Mouse (Mus musculus): ENCODE measurements at regions not wholly inside any gene's neighbourhood (a gene's known extent, or its start where the extent isn't known, plus 50 kb on each side); places are given as distances from the start of the nearest gene placed in this dataset.

DNA sequence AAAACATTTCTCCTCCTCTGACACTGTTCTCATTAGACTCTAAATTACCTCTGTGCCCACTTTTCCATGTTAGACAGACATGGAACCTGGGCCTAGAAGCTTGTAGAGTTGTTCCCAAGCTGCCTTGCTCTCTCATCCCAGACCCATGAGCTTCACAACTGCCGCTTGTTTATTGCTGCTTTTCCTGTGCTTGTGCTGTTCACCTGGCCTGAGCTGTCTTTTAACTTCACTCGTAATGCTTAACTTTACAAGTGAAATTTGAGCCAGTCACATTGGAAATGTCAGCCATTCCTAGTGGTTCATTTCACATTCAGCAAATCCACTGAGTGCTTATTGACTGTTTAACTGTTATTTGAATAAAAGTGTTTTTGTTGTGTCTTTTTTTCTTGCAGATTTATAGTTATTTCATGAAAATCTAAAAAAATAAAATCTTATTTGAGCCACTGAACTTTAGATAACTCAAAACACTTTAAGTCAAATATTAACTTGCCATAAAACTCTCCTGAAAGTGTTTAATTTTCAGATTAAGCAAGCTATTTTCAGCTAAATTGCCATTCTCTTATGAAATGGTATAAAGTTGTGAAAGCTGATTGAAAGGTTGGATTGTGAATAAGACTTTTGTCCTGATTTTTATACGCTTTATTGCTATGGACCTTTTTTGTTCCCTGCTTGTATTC, 131.9 kb downstream of the Ogfrl1 start:
- no peak for DNase-seq
- TF ChIP-seq POLR2A (IDR thresholded peaks at IDR 0.05; ENCODE audit: borderline replicate concordance, extremely low read depth, low read depth, low read length) (no peak), CTCF (IDR thresholded peaks at IDR 0.05; ENCODE audit: insufficient read depth, low read length) (no peak)
- H3K4me3 ChIP-seq (replicated peaks; ENCODE audit: extremely low read depth, low read depth, low read length) = no peak overlapping the region
- 44% methylated on average over 3 of the region's 3 CpGs for WGBS
- H3K4me1 ChIP-seq (ENCODE audit: control insufficient read depth, insufficient read depth, low read length) = peaks cover 19% of the 10 kb centered on the region

DNA sequence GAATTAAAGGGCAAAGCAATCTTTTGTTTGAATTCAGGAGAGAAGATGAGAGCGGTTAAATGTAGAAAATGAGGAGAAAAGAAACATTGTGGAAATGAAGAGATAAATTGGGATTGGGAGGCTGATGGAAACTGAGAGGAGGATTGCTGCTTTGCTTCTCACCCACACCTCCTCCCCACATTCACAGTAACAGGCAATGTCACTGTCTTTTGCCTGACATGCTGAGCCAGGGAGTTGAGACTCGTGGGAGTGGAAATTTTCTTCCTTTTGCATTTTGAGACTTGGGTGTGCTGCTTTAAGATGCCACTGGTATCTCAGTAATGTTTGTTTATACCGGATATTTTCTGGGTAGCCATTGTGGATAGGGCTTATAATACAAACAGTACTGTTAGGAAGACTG, 133.3 kb downstream of the Ogfrl1 start:
- Histone ChIP-seq H3K4me3 (replicated peaks; ENCODE audit: extremely low read depth, low read depth, low read length) (peak overlapping the region; percentile 50), H3K4me1 (ENCODE audit: control insufficient read depth, insufficient read depth, low read length) (peaks cover 20% of the 10 kb centered on the region)
- no peak for TF ChIP-seq CTCF (IDR thresholded peaks at IDR 0.05; ENCODE audit: insufficient read depth, low read length)
- TF ChIP-seq POLR2A (IDR thresholded peaks at IDR 0.05; ENCODE audit: borderline replicate concordance, extremely low read depth, low read depth, low read length) = no peak
- 23% methylated on average over 3 of the region's 3 CpGs for whole genome bisulfite sequencing
- no peak for DNase-seq

DNA sequence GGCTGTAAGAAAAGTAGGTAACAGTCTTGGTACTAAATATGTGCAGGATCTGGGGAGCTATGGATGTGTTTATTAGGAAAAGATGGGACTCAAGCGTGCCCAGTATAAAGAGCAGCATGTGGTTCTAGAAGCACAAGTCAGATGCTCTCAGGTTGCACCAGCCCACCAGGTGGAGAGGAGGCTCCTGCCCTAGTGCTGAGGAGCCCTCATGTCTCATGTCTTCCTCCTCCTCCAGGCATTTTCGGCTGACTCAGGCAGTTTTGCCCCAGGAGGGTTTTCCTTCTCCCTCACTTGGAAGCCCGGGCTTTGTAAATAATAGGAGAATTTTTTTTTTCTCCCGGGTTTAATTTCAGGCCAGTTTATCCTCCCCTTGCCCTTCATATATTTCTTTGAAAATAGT, 133.8 kb downstream of the Ogfrl1 start:
- 19% methylated on average over 4 of the region's 4 CpGs for WGBS
- no peak for TF ChIP-seq CTCF (IDR thresholded peaks at IDR 0.05; ENCODE audit: insufficient read depth, low read length)
- no peak for TF ChIP-seq POLR2A (IDR thresholded peaks at IDR 0.05; ENCODE audit: borderline replicate concordance, extremely low read depth, low read depth, low read length)
- DNase-seq = no peak
- no peak overlapping the region for H3K4me3 ChIP-seq (replicated peaks; ENCODE audit: extremely low read depth, low read depth, low read length)
- H3K4me1 ChIP-seq (ENCODE audit: control insufficient read depth, insufficient read depth, low read length) = peaks cover 21% of the 10 kb centered on the region

DNA sequence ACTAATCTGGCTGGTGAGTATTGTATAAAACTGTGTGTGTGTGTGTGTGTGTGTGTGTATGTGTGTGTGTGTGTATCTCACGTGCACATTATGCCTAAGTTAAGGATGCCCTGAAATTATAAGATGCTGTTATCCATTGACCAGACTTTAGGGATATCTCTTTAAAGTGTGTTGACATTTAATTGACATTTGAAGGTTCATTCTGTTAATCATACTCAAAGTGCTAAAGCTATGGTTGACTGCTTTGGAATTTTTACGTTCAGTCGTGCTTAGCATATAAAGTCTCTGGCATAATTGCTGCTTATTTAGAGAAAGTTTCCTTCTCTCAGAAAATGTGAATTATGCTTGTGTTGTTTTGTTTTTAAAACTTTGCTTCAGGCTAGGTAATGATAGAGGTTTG, 135.9 kb downstream of the Ogfrl1 start:
- peaks cover 19% of the 10 kb centered on the region for H3K4me1 ChIP-seq (ENCODE audit: control insufficient read depth, insufficient read depth, low read length)
- no peak for DNase-seq
- 36% methylated on average over 3 of the region's 3 CpGs for WGBS
- H3K4me3 ChIP-seq (replicated peaks; ENCODE audit: extremely low read depth, low read depth, low read length) = no peak overlapping the region
- no peak for TF ChIP-seq CTCF (IDR thresholded peaks at IDR 0.05; ENCODE audit: insufficient read depth, low read length)
- TF ChIP-seq POLR2A (IDR thresholded peaks at IDR 0.05; ENCODE audit: borderline replicate concordance, extremely low read depth, low read depth, low read length) = no peak

DNA sequence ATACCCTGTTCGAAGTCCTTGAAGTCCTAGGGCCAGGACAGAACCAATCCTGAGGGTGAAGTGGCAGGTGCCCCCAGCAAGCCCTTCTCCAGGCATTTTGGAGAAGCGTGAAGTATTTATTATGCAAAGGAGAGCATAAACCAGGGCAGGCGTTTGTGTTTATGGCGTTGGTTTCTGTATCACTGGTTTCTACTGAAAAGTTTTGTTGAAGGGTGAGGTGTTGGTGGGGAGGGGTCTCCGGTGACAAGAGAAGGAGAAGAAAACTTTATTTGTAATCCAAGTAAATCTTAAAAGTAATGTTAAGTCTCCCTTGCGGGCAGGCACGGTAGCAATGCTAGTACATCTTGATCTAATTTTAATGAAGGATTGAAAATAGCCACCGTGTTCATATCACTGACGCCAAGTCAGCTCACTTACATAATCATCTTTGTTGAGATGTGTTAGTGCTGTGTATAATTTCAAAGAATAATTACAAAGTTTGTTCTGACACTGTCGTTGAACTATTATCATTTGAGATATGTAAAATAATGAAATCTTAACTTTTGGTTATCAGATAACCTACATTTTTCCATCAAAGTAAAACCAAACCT, 140.2 kb downstream of the Ogfrl1 start:
- Histone ChIP-seq H3K4me1 (ENCODE audit: control insufficient read depth, insufficient read depth, low read length) (peaks cover 11% of the 10 kb centered on the region), H3K4me3 (replicated peaks; ENCODE audit: extremely low read depth, low read depth, low read length) (peak overlapping the region; percentile 83)
- TF ChIP-seq CTCF (IDR thresholded peaks at IDR 0.05; ENCODE audit: insufficient read depth, low read length) = no peak
- no peak for TF ChIP-seq POLR2A (IDR thresholded peaks at IDR 0.05; ENCODE audit: borderline replicate concordance, extremely low read depth, low read depth, low read length)
- DNase-seq = peak; percentile 33
- 6% methylated on average over 10 of the region's 10 CpGs for WGBS

DNA sequence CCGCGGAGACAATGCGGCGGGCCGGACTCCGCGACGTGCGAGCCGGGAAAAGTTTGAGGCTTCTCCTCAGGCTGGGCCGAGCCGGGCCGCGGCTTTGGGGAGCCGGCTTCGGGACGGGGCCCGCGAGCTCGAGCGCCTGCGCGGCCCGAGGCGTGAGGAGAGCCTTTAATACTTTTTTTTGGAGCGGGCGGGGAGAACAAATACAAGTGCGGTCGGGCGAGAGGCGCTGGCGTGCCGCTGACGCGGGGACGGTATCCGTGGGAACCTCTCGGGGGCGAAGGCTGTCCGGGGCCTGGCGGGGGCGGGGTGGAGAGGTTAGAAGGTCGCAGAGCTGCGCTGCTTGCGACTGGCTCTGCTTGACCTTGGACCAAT, 141.0 kb downstream of the Ogfrl1 start:
- under 1% methylated on average over 45 of the region's 45 CpGs for WGBS
- peak overlapping the region; percentile 83 for H3K4me3 ChIP-seq (replicated peaks; ENCODE audit: extremely low read depth, low read depth, low read length)
- peaks cover 11% of the 10 kb centered on the region for H3K4me1 ChIP-seq (ENCODE audit: control insufficient read depth, insufficient read depth, low read length)
- no peak for TF ChIP-seq CTCF (IDR thresholded peaks at IDR 0.05; ENCODE audit: insufficient read depth, low read length)
- no peak for TF ChIP-seq POLR2A (IDR thresholded peaks at IDR 0.05; ENCODE audit: borderline replicate concordance, extremely low read depth, low read depth, low read length)
- peak; percentile 84 for DNase-seq

DNA sequence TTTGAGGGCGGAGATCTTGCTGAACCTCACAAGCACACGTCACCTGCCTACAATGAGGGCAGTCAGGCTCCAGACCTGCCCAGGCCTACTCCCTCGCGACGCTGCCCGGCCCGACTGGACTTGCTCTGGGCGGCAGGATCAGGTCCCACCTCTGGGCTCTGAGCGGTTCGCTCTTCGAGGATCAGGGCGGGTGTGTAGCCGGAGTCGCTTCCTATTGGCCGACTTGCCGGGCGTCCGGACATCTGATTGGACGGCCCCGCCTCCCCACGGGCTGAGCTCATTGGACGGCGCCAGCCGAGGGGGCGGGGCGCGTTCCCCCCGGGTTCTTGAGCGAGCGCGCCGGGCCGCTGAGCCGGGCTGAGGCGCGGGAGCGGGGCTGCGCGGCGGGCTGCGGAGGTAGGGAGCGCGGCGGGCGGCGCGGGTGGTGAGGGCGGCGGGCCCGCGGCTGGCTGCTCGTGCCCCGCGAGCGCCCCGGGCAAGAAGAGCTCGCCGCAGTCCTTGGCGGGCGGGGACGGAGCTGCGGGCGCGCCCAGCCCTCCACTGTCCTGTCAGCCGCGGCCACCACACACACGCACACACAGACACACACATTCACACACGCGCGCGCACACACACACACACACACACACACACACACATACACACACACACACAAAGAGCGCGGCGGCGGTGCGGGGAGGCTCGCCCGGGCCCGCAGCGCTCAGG, 141.5 kb downstream of the Ogfrl1 start:
- WGBS = under 1% methylated on average over 68 of the region's 80 CpGs
- H3K4me1 ChIP-seq (ENCODE audit: control insufficient read depth, insufficient read depth, low read length) = peaks cover 11% of the 10 kb centered on the region
- TF ChIP-seq POLR2A (IDR thresholded peaks at IDR 0.05; ENCODE audit: borderline replicate concordance, extremely low read depth, low read depth, low read length) (peak; percentile 96), CTCF (IDR thresholded peaks at IDR 0.05; ENCODE audit: insufficient read depth, low read length) (no peak)
- DNase-seq = peak; percentile 92
- peak overlapping the region; percentile 83 for H3K4me3 ChIP-seq (replicated peaks; ENCODE audit: extremely low read depth, low read depth, low read length)

DNA sequence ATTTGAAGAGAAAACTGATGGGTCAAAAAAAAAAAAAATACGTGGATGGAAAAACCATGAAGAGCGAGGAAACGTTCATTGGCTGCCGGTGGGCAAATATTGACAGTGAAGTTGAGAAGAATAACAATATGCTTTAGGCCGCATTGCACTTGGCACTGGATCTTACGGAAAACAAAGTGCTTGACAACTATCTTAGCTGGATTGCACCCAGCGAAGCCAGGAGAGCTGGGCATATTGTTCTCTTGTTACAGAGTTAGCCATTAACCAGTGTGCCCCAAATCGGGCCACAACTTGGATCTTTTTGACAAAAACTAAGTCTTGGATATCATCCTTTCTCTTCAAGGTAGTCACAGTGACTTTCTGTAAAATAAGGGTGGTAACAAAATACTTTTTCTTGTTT, 143.3 kb downstream of the Ogfrl1 start:
- peaks cover 7% of the 10 kb centered on the region for H3K4me1 ChIP-seq (ENCODE audit: control insufficient read depth, insufficient read depth, low read length)
- TF ChIP-seq POLR2A (IDR thresholded peaks at IDR 0.05; ENCODE audit: borderline replicate concordance, extremely low read depth, low read depth, low read length) (no peak), CTCF (IDR thresholded peaks at IDR 0.05; ENCODE audit: insufficient read depth, low read length) (no peak)
- DNase-seq = no peak
- 57% methylated on average over 8 of the region's 8 CpGs for WGBS
- no peak overlapping the region for H3K4me3 ChIP-seq (replicated peaks; ENCODE audit: extremely low read depth, low read depth, low read length)

DNA sequence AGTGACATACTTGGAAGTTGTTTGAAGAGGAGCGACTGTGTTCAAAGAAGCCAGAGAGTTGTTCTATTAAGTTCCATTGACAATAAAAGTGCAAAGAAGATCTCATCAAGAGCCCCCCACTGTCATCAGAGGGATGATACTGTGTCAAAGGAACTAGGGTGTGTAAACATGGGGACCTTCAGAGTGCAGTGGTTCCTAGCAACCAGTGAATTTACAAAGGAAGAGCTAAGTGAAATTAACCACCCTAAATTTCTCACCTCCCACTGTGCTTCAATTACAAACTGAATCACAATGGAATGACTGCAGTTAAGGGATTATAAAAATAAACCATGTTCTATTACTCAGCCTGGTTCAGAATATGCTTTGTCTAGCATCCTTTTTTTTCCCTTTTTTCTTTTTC, 129.5 kb upstream of the 4933415F23Rik start:
- Histone ChIP-seq H3K4me1 (ENCODE audit: control insufficient read depth, insufficient read depth, low read length) (no peaks in the 10 kb centered on the region), H3K4me3 (replicated peaks; ENCODE audit: extremely low read depth, low read depth, low read length) (no peak overlapping the region)
- 67% methylated on average over 1 of the region's 1 CpGs for WGBS
- no peak for DNase-seq
- TF ChIP-seq CTCF (IDR thresholded peaks at IDR 0.05; ENCODE audit: insufficient read depth, low read length) = no peak
- TF ChIP-seq POLR2A (IDR thresholded peaks at IDR 0.05; ENCODE audit: borderline replicate concordance, extremely low read depth, low read depth, low read length) = no peak

Data from lung, adult 2 months (tissue).